Mouse (Mus musculus) CH12.LX (cell line): ENCODE results near the gene Dctn1.

Source experiments
- CTCF ChIP-seq, 2 experiments: IDR thresholded peaks in 1 of 2; conservative IDR thresholded peaks in 1 of 2; 2 replicates each; pipeline ENCODE4 v1.5.1; 2011 to 2012; ENCODE audit warnings: low read depth in 2 of 2, low read length in 2 of 2, improper control_type of control experiment in 1 of 2, inconsistent platforms in 1 of 2, mild to moderate bottlenecking in 1 of 2, moderate library complexity in 1 of 2
- EP300 ChIP-seq: IDR thresholded peaks from 2 replicates; pipeline ENCODE4 v1.6.1; 2011; ENCODE audit warnings: low read length, improper control_type of control experiment
- GABPA ChIP-seq: IDR thresholded peaks from 2 replicates; pipeline ENCODE4 v1.6.1; 2012; ENCODE audit warnings: low read depth, low read length, improper control_type of control experiment, inconsistent platforms; ENCODE audit not compliant: insufficient replicate concordance
- IRF4 ChIP-seq: IDR thresholded peaks from 2 replicates; pipeline ENCODE4 v1.6.1; 2014; ENCODE audit warnings: low read depth, mild to moderate bottlenecking, inconsistent platforms, low read length, improper control_type of control experiment
- MAX ChIP-seq: IDR thresholded peaks from 2 replicates; pipeline ENCODE4 v1.6.1; 2011; ENCODE audit warnings: low read length, improper control_type of control experiment
- MYC ChIP-seq: IDR thresholded peaks from 2 replicates; pipeline ENCODE4 v1.6.1; 2011; ENCODE audit warnings: low read depth, mild to moderate bottlenecking, improper control_type of control experiment, low read length
- SMC3 ChIP-seq: IDR thresholded peaks from 2 replicates; pipeline ENCODE4 v1.6.1; 2011; ENCODE audit warnings: low read depth, low read length, improper control_type of control experiment
- UBTF ChIP-seq: IDR thresholded peaks from 2 replicates; pipeline ENCODE4 v1.6.1; 2012; ENCODE audit warnings: low read depth, mild to moderate bottlenecking, inconsistent platforms, low read length, improper control_type of control experiment, moderate library complexity
- USF1 ChIP-seq: IDR thresholded peaks from 2 replicates; pipeline ENCODE4 v1.6.1; 2014; ENCODE audit warnings: low read depth, mild to moderate bottlenecking, inconsistent platforms, low read length, improper control_type of control experiment

DNA sequence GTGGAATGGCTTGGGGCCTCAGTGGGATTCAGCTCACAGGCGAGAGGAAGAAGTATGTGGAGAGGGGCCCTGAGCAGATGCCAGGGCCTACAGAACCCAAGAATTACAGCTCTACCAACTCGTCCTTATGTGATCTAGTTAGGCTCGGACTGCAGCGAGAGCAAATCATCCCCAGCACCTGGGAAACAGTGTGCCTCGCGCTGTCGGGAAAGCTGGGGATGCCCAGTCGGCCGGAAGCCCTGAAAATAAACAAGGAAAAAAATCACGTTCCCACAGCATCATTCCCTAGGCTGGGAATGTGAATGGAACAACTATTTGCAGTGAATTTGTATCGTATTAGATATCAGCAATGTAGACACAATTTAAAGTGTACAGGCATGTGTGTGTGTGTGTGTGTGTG lies 40.6 kb downstream of the Dctn1 start:
- TF ChIP-seq CTCF (conservative IDR thresholded peaks at IDR 0.05 in 1 of 2, IDR thresholded peaks at IDR 0.05 in 1 of 2; ENCODE audit: low read depth in 2 of 2, low read length in 2 of 2): no peak
- TF ChIP-seq USF1: no peak
- TF ChIP-seq MAX: no peak
- no peak for TF ChIP-seq MYC
- no peak for TF ChIP-seq IRF4
- no peak for TF ChIP-seq SMC3
- TF ChIP-seq UBTF: no peak
- no peak for TF ChIP-seq GABPA
- no peak for TF ChIP-seq EP300
